Mouse (Mus musculus) neural tube, embryonic 14.5 days (tissue): ENCODE data around the gene Gm17361. TPM values are rescaled to one million over a fixed set of nuclear protein-coding genes. Genes with fewer than 3 reads are reported as not detected.
"Not testable (repeated sequence)": the region's sequence is repeated elsewhere in the genome, so short reads cannot be mapped to it uniquely, and the experiment has no call there.

Source experiments
- ATAC-seq: fragments of 200-750 bp; cut with Nextera tagmentation; 2 replicates; pipeline ENCODE4 v1.8.0; 2017; ENCODE audit warnings: low read depth, mild to moderate bottlenecking, moderate TSS enrichment, moderate library complexity
- H3K27ac ChIP-seq: fragments of 300-500 bp; sonication (generic); 2 replicates; pipeline ENCODE4 v1.5.1; 2014; ENCODE audit warnings: low read depth, mild to moderate bottlenecking, control low read depth, low read length, moderate library complexity, mixed read lengths
- H3K27me3 ChIP-seq: fragments of 300-500 bp; sonication (generic); 2 replicates; pipeline ENCODE4 v1.6.1; 2014; ENCODE audit warnings: low read length; ENCODE audit not compliant: control insufficient read depth, insufficient read depth
- H3K36me3 ChIP-seq: fragments of 300-500 bp; sonication (generic); 2 replicates; pipeline ENCODE4 v1.6.1; 2014; ENCODE audit warnings: low read length, mixed read lengths; ENCODE audit not compliant: control insufficient read depth, insufficient read depth
- H3K4me1 ChIP-seq: fragments of 300-500 bp; sonication (generic); 2 replicates; pipeline ENCODE4 v1.6.1; 2014; ENCODE audit warnings: low read length; ENCODE audit not compliant: control insufficient read depth, insufficient read depth
- H3K4me2 ChIP-seq: fragments of 300-500 bp; sonication (generic); 2 replicates; pipeline ENCODE4 v1.6.1; 2014; ENCODE audit warnings: mild to moderate bottlenecking, low read depth, low read length, control low read depth
- H3K4me3 ChIP-seq: fragments of 300-500 bp; sonication (generic); 2 replicates; pipeline ENCODE4 v1.5.1; 2014; ENCODE audit warnings: low read depth, low read length, control low read depth, mixed read lengths
- H3K9ac ChIP-seq: fragments of 300-500 bp; sonication (generic); replicated peaks from 2 replicates; pipeline ENCODE4 v1.6.1; 2014; ENCODE audit warnings: low read depth, mild to moderate bottlenecking, control low read depth, low read length, mixed read lengths
- H3K9me3 ChIP-seq: fragments of 300-500 bp; sonication (generic); 2 replicates; pipeline ENCODE4 v1.6.1; 2016; ENCODE audit warnings: low read length; ENCODE audit not compliant: control insufficient read depth
- WGBS: fragments of 180-500 bp; shearing (Covaris S2); extraction: QIAGEN DNeasy Blood & Tissue Kit; methylation state at CpG from one replicate; pipeline ENCODE4 v1.1.7; 2014; 5-methylcytosine and 5-hydroxymethylcytosine counted together
- polyA plus RNA-seq: library from polyadenylated mRNA; unstranded; fragments of >200 nt; fragmentation: Nextera tagmentation; extraction: Ambion mirVana; gene quantifications from 2 replicates; pipeline ENCODE4 v1.2.1, GENCODE M21; 2014

Gene Gm17361
- not detected in 2 replicates for polyA plus RNA-seq

DNA sequence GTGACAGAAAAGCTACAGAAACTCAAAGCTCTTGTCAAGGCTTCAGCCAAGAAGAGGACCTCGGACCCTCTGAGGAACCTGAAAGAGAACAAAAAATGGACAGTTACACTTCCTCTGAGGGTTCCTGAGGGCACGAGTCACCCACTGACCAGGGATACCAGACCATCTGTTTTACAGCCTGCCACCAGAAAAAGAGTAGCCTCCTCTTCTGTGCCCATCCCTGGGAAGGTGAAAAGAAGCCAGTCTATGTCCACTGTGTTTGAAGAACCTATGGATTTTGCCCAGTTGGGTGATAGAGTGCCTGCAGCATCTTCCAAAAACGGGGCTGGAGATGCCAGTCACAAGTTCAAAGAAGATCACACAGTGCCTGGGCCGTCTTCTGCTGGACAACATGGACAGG, at the start of gene Gm17361:
TSS of gene Gm17361 (plus strand) at position 301 of the 400 bp plus-strand sequence.
- no CpG with 5 or more reads among the region's 4 CpGs for WGBS
- H3K4me3 ChIP-seq, H3K4me2 ChIP-seq, H3K9ac ChIP-seq, H3K9me3 ChIP-seq, H3K36me3 ChIP-seq, ATAC-seq, H3K4me1 ChIP-seq, H3K27ac ChIP-seq, H3K27me3 ChIP-seq: not testable (repeated sequence)
